Mouse (Mus musculus): Measurements from ENCODE around the gene Tmed5. TPM values are rescaled to one million over a fixed set of nuclear protein-coding genes. Genes with fewer than 3 reads are reported as not detected.

Gene Tmed5
- polyA plus RNA-seq, 1 experiment = 120 TPM

DNA sequence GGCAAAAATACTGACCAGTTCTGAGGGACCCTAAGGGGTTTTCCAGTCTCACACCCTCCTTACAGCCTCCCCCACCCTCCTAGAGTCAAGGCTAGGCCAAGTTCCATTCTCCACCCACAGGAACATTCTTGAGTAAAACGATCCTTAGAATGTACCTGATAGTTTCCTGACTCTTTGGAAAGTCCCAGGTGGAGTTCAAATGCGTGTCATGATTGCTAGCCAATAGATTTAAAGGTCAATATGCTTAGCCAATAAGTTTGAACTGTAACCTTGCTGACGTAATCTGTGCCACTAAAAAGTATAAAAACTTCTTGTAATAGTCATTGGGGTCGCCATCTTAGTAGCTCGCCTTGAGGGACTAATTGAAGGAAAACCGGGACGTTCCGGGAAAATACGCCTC, 72.0 kb downstream of the Tmed5 start:
- no peak for DNase-seq
- TF ChIP-seq CTCF (IDR thresholded peaks at IDR 0.05; ENCODE audit: borderline replicate concordance, control insufficient read depth, extremely low read depth, insufficient read depth, low read length, poor library complexity) (no peak), POLR2A (IDR thresholded peaks at IDR 0.05; ENCODE audit: control insufficient read depth, extremely low read depth, insufficient read depth, low read length, poor library complexity) (no peak)
- H3K27ac ChIP-seq (ENCODE audit: control insufficient read depth, insufficient read depth, low read length) = no peak overlapping the region
- peaks cover 6% of the 10 kb centered on the region for H3K4me1 ChIP-seq (replicated peaks; ENCODE audit: control insufficient read depth, insufficient read depth, low read length)
- H3K27me3 ChIP-seq (ENCODE audit: control insufficient read depth, insufficient read depth, low read length) = no peaks in the 10 kb centered on the region
- 98% methylated on average over 9 of the region's 9 CpGs for WGBS
- H3K4me3 ChIP-seq (ENCODE audit: control insufficient read depth, insufficient read depth, low read length) = no peak overlapping the region
- H3K36me3 ChIP-seq (ENCODE audit: control insufficient read depth, insufficient read depth, low read length) = no peaks in the 10 kb centered on the region

Other genes starting within 250 kb of the Tmed5 start
- gene Rpl5, start 232.1 kb downstream of the Tmed5 start, polyA plus RNA-seq (2012; rRNA removed) = 33.7 and 55.8 TPM in 2 replicates
- 2.1 and 2.3 TPM in 2 replicates for gene Fam69a, start 145.5 kb downstream of the Tmed5 start, polyA plus RNA-seq (2012; rRNA removed)
- gene Mtf2, start 66.9 kb downstream of the Tmed5 start, polyA plus RNA-seq (2012; rRNA removed) = 56.0 and 58.9 TPM in 2 replicates
- 0.43 and 0.59 TPM in 2 replicates for gene Ccdc18, start 255 bp upstream of the Tmed5 start, polyA plus RNA-seq (2012; rRNA removed)
- 33.6 and 38.2 TPM in 2 replicates for gene Dr1, start 136.3 kb upstream of the Tmed5 start, polyA plus RNA-seq (2012; rRNA removed)
- gene Pigg, start 180.0 kb upstream of the Tmed5 start, polyA plus RNA-seq (2012; rRNA removed) = 5.0 TPM in 2 replicates
- 0.61 and 1.1 TPM in 2 replicates for gene Gm42517, start 235.3 kb upstream of the Tmed5 start, polyA plus RNA-seq (2012; rRNA removed)